ENCODE assay signal across 24 mouse cellular contexts in the genomic region with DNA sequence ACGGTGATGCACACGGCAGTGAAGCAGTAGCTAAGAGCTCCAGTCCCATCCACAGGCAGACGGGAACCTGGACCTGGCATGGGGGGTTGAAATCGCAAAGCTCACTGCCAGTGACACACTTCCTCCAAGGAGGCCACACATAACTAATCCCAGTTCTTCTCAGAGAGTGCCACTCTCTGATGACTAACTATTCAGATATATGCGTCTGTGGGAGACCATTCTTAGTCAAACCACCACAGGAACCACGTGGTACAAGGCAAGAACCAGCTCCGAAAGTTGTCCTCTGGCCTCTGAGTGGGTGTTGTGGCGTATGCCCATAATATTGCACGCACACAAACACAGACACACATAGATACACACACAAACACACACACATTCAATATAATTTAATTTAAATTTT. TPM values are rescaled to one million over a fixed set of nuclear protein-coding genes. Genes with fewer than 3 reads are reported as not detected.
A peak's percentile ranks its signal among the peaks of the same experiment; 100 is the strongest.
DNase-seq lines count a peak whose midpoint lies in the region; ATAC-seq and TF ChIP-seq lines count a peak whose summit lies in the region.
"Had no signal": no experiment of that assay in that cellular context is flagged by ENCODE, and none has a peak within 500 bp of the region (broad histone marks: within the 10 kb centered on the region; RNA-seq: fewer than 3 reads in every experiment).

No protein-coding gene starts in this region.

- no peaks in the 10 kb centered on the region for H3K9me3 ChIP-seq in heart, embryonic 10.5 days
- no peaks in the 10 kb centered on the region for H3K9me3 ChIP-seq in heart, embryonic 12.5 days (replicated peaks)
- H3K9me3 ChIP-seq: embryonic facial prominence, embryonic 12.5 days; forebrain, embryonic 13.5 days; hindbrain, embryonic 13.5 days; intestine, embryonic 15.5 days; limb, embryonic 12.5 days; liver, embryonic 12.5 days had no signal

- peaks cover 15% of the 10 kb centered on the region for H3K36me3 ChIP-seq in heart, embryonic 10.5 days
- peaks cover 6% of the 10 kb centered on the region for H3K36me3 ChIP-seq in heart, embryonic 12.5 days
- H3K36me3 ChIP-seq: embryonic facial prominence, embryonic 12.5 days; hindbrain, embryonic 13.5 days had no signal

- peaks cover 6% of the 10 kb centered on the region for H3K27me3 ChIP-seq in heart, embryonic 10.5 days (ENCODE audit: insufficient read depth, poor library complexity, severe bottlenecking)
- no peaks in the 10 kb centered on the region for H3K27me3 ChIP-seq in heart, embryonic 12.5 days (replicated peaks)
- H3K27me3 ChIP-seq: intestine, embryonic 15.5 days; liver, embryonic 12.5 days had no signal

- peak overlapping the region; percentile 64 for H3K27ac ChIP-seq in bone marrow macrophage, adult 2 months (ENCODE audit: insufficient read depth, low read depth, low read length)
- H3K27ac ChIP-seq in heart, embryonic 10.5 days = no peak overlapping the region
- H3K27ac ChIP-seq in heart, embryonic 12.5 days (ENCODE audit: poor library complexity, severe bottlenecking) = no peak overlapping the region
- H3K27ac ChIP-seq in gastrocnemius, adult 2 months = no peak overlapping the region
- H3K27ac ChIP-seq: embryonic facial prominence, embryonic 12.5 days; forebrain, embryonic 13.5 days; hindbrain, embryonic 13.5 days; intestine, embryonic 15.5 days; limb, embryonic 12.5 days; liver, embryonic 12.5 days had no signal

- H3K4me1 ChIP-seq in bone marrow macrophage, adult 2 months (ENCODE audit: control insufficient read depth, insufficient read depth, low read length) = peaks cover 42% of the 10 kb centered on the region
- H3K4me1 ChIP-seq in heart, embryonic 10.5 days = peaks cover 31% of the 10 kb centered on the region
- peaks cover 18% of the 10 kb centered on the region for H3K4me1 ChIP-seq in heart, embryonic 12.5 days (replicated peaks)

- peak; percentile 12 for DNase-seq in lung, postnatal 25 days (ENCODE audit: low spot score)
- no peak for DNase-seq in lung, postnatal 14 days
- DNase-seq in naive thymus-derived CD4-positive, alpha-beta T cell, adult 2 months (ENCODE audit: low read depth) = peak; percentile 27
- DNase-seq in heart, embryonic 10.5 days (ENCODE audit: low spot score) = no peak
- no peak for DNase-seq in gastrocnemius, adult 2 months
- DNase-seq: adrenal gland, postnatal 10 days; cerebellum, adult 2 months; gastrocnemius, postnatal 36 days; kidney, adult 9 months; kidney, postnatal 4 days; lung, embryonic 14.5 days; midbrain, embryonic 14.5 days; right cerebral cortex, postnatal 4 days; thymus, postnatal 14 days had no signal

- peak overlapping the region; percentile 2; the same call in 1 of the 2 replicates for H3K4me3 ChIP-seq in bone marrow macrophage, adult 2 months (ENCODE audit: insufficient read depth, low read length)
- H3K4me3 ChIP-seq in heart, embryonic 10.5 days = no peak overlapping the region
- no peak overlapping the region for H3K4me3 ChIP-seq in heart, embryonic 12.5 days
- no peak overlapping the region for H3K4me3 ChIP-seq in gastrocnemius, adult 2 months

- H3K4me2 ChIP-seq in heart, embryonic 12.5 days = no peak overlapping the region

- no peak for TF ChIP-seq CTCF in bone marrow macrophage, adult 2 months (IDR thresholded peaks at IDR 0.05; ENCODE audit: low read depth, low read length)
- no peak for TF ChIP-seq CTCF in gastrocnemius, adult 2 months (IDR thresholded peaks at IDR 0.05)

- WGBS in heart, embryonic 10.5 days = 73% methylated on average over 9 of the region's 9 CpGs
- WGBS in heart, embryonic 12.5 days = 72% methylated on average over 9 of the region's 9 CpGs

- no peak for TF ChIP-seq POLR2A in bone marrow macrophage, adult 2 months (IDR thresholded peaks at IDR 0.05; ENCODE audit: borderline replicate concordance, low read depth, low read length)

- H3K9ac ChIP-seq in heart, embryonic 12.5 days = no peak overlapping the region
- H3K9ac ChIP-seq: embryonic facial prominence, embryonic 12.5 days; hindbrain, embryonic 13.5 days; intestine, embryonic 15.5 days; limb, embryonic 12.5 days; liver, embryonic 12.5 days had no signal

- intact Hi-C loops in gastrocnemius, adult 2 months (cut with DNase I) = loop anchor here (5.0 kb wide), 1 partner anchor 40 kb away; the partner anchor contains the start of gene Pprc1

- peak; percentile 13 for ATAC-seq in CD4-positive, CD25-positive, alpha-beta regulatory T cell, adult 4 months
- ATAC-seq in heart, embryonic 12.5 days (ENCODE audit: insufficient number of reproducible peaks, low FRiP score) = no peak
- ATAC-seq: forebrain, embryonic 13.5 days; intestine, embryonic 15.5 days; liver, embryonic 12.5 days had no signal

RNA-seq across cellular contexts. Expression of gene Hps6, which starts 1.0 kb away (rescaled TPM):
- polyA plus RNA-seq in CD4-positive, CD25-positive, alpha-beta regulatory T cell, adult 4 months (2017; shearing (Covaris generic)) = 1 to 10 TPM; 2.6 to 4.7 TPM
- 6.7 and 6.9 TPM in 2 replicates for polyA plus RNA-seq in bone marrow macrophage, adult 2 months (2012; ENCODE audit: insufficient read depth, insufficient read length, missing spikeins)
- polyA plus RNA-seq in heart, embryonic 10.5 days (2016; fragmentation: Nextera tagmentation; extraction: Ambion mirVana) = 7.1 and 7.4 TPM in 2 replicates
- 6.6 and 7.3 TPM in 2 replicates for polyA plus RNA-seq in heart, embryonic 12.5 days (2016; fragmentation: Nextera tagmentation; extraction: Ambion mirVana)
- 1 to 10 TPM; 3.4 to 3.9 TPM for total RNA-seq in gastrocnemius, adult 2 months (2021)

RNA-seq across cellular contexts. Expression of gene Armh3, which starts 4.0 kb away (rescaled TPM):
- polyA plus RNA-seq in CD4-positive, CD25-positive, alpha-beta regulatory T cell, adult 4 months (2017; shearing (Covaris generic)) = 10 to 100 TPM in 1 of 2 experiments, 1 to 10 TPM in 1; 9.1 to 12.8 TPM
- 9.6 and 13.2 TPM in 2 replicates for polyA plus RNA-seq in bone marrow macrophage, adult 2 months (2012; ENCODE audit: insufficient read depth, insufficient read length, missing spikeins)
- 16.0 and 16.6 TPM in 2 replicates for polyA plus RNA-seq in heart, embryonic 10.5 days (2016; fragmentation: Nextera tagmentation; extraction: Ambion mirVana)
- 13.6 and 16.5 TPM in 2 replicates for polyA plus RNA-seq in heart, embryonic 12.5 days (2016; fragmentation: Nextera tagmentation; extraction: Ambion mirVana)
- 10 to 100 TPM; 13.6 to 14.7 TPM for total RNA-seq in gastrocnemius, adult 2 months (2021)
- polyA plus RNA-seq: erythroblast, embryonic 14.5 days had no signal

RNA-seq across cellular contexts. Expression of gene Pprc1, which starts 42.4 kb away (rescaled TPM):
- 10 to 100 TPM; 20.3 to 20.4 TPM for polyA plus RNA-seq in CD4-positive, CD25-positive, alpha-beta regulatory T cell, adult 4 months (2017; shearing (Covaris generic))
- 10.9 and 16.5 TPM in 2 replicates for polyA plus RNA-seq in bone marrow macrophage, adult 2 months (2012; ENCODE audit: insufficient read depth, insufficient read length, missing spikeins)
- 38.9 and 50.2 TPM in 2 replicates for polyA plus RNA-seq in heart, embryonic 10.5 days (2016; fragmentation: Nextera tagmentation; extraction: Ambion mirVana)
- polyA plus RNA-seq in heart, embryonic 12.5 days (2016; fragmentation: Nextera tagmentation; extraction: Ambion mirVana) = 30.6 and 37.9 TPM in 2 replicates
- 10 to 100 TPM; 15.0 to 24.0 TPM for total RNA-seq in gastrocnemius, adult 2 months (2021)

RNA-seq across cellular contexts. Expression of gene Ldb1, which starts 42.7 kb away (rescaled TPM):
- polyA plus RNA-seq in CD4-positive, CD25-positive, alpha-beta regulatory T cell, adult 4 months (2017; shearing (Covaris generic)) = 10 to 100 TPM; 43.6 to 47.2 TPM
- polyA plus RNA-seq in bone marrow macrophage, adult 2 months (2012; ENCODE audit: insufficient read depth, insufficient read length, missing spikeins) = 103 and 106 TPM in 2 replicates
- polyA plus RNA-seq in heart, embryonic 10.5 days (2016; fragmentation: Nextera tagmentation; extraction: Ambion mirVana) = 62.2 and 79.7 TPM in 2 replicates
- polyA plus RNA-seq in heart, embryonic 12.5 days (2016; fragmentation: Nextera tagmentation; extraction: Ambion mirVana) = 84.2 and 85.0 TPM in 2 replicates
- 10 to 100 TPM; 17.8 to 19.5 TPM for total RNA-seq in gastrocnemius, adult 2 months (2021)

Comparison
In these comparisons a context has a peak if more than half of its experiments do, and no peak if none do; other contexts are left out.
1. DNase-seq: peak in lung, postnatal 25 days (single experiment) and naive thymus-derived CD4-positive, alpha-beta T cell, adult 2 months (single experiment); none in lung, postnatal 14 days (single experiment), heart, embryonic 10.5 days (single experiment) and gastrocnemius, adult 2 months (single experiment).